Mouse (Mus musculus) limb, embryonic 13.5 days (tissue): ENCODE data around the gene Ndufs6. TPM values are rescaled to one million over a fixed set of nuclear protein-coding genes. Genes with fewer than 3 reads are reported as not detected.

ENCODE experiments used
- ATAC-seq: fragments of 200-750 bp; cut with Nextera tagmentation; 2 replicates; pipeline ENCODE4 v1.8.0; 2017; ENCODE audit warnings: low read depth, moderate number of reproducible peaks, moderate TSS enrichment; ENCODE audit not compliant: low FRiP score
- H3K27ac ChIP-seq: fragments of 300-500 bp; sonication (generic); 2 replicates; pipeline ENCODE4 v1.5.1; 2015; ENCODE audit warnings: inconsistent platforms, mild to moderate bottlenecking, moderate library complexity
- H3K27me3 ChIP-seq: fragments of 300-500 bp; sonication (generic); 2 replicates; pipeline ENCODE4 v1.6.1; 2015; ENCODE audit warnings: mild to moderate bottlenecking, inconsistent platforms
- H3K36me3 ChIP-seq: fragments of 300-500 bp; sonication (generic); 2 replicates; pipeline ENCODE4 v1.6.1; 2015; ENCODE audit warnings: inconsistent platforms, mild to moderate bottlenecking, moderate library complexity
- H3K4me1 ChIP-seq: fragments of 300-500 bp; sonication (generic); 2 replicates; pipeline ENCODE4 v1.6.1; 2015; ENCODE audit warnings: inconsistent platforms
- H3K4me2 ChIP-seq: fragments of 300-500 bp; sonication (generic); replicated peaks from 2 replicates; pipeline ENCODE4 v1.6.1; 2015; ENCODE audit warnings: inconsistent platforms, mild to moderate bottlenecking, moderate library complexity
- H3K4me3 ChIP-seq: fragments of 300-500 bp; sonication (generic); 2 replicates; pipeline ENCODE4 v1.5.1; 2015; ENCODE audit warnings: moderate library complexity, mild to moderate bottlenecking, inconsistent platforms
- H3K9ac ChIP-seq: fragments of 300-500 bp; sonication (generic); 2 replicates; pipeline ENCODE4 v1.6.1; 2015; ENCODE audit warnings: mild to moderate bottlenecking, inconsistent platforms
- H3K9me3 ChIP-seq: fragments of 300-500 bp; sonication (generic); 2 replicates; pipeline ENCODE4 v1.6.1; 2016; ENCODE audit warnings: inconsistent platforms
- WGBS: fragments of 180-500 bp; shearing (Covaris S2); methylation state at CpG from one replicate; pipeline ENCODE4 v1.1.7; 2015; 5-methylcytosine and 5-hydroxymethylcytosine counted together
- polyA plus RNA-seq: library from polyadenylated mRNA; unstranded; fragments of >200 nt; fragmentation: Nextera tagmentation; extraction: Ambion mirVana; gene quantifications from 2 replicates; pipeline ENCODE4 v1.2.1, GENCODE M21; 2015

Gene Ndufs6
- polyA plus RNA-seq, 1 experiment from 2014 or later = 367 TPM

GRCm38 (mm10) chr13:73345102-73345890, 17.0 kb upstream of the Ndufs6 start:
- Histone ChIP-seq H3K4me1 (no peaks in the 10 kb centered on the region), H3K9me3 (no peaks in the 10 kb centered on the region), H3K36me3 (no peaks in the 10 kb centered on the region), H3K9ac (no peak overlapping the region), H3K27me3 (no peaks in the 10 kb centered on the region), H3K4me2 (no peak overlapping the region), H3K4me3 (no peak overlapping the region), H3K27ac (no peak overlapping the region)
- WGBS = 72% methylated on average over 9 of the region's 9 CpGs
- ATAC-seq = no peak

- H3K4me1 ChIP-seq = peaks cover 2% of the 10 kb centered on the region
- no peak for ATAC-seq
- H3K9ac ChIP-seq = no peak overlapping the region
- H3K27me3 ChIP-seq = no peaks in the 10 kb centered on the region
- no peaks in the 10 kb centered on the region for H3K9me3 ChIP-seq
- H3K4me2 ChIP-seq = no peak overlapping the region
- no peak overlapping the region for H3K27ac ChIP-seq
- WGBS = 32% methylated on average over 7 of the region's 7 CpGs
- no peak overlapping the region for H3K4me3 ChIP-seq
- no peaks in the 10 kb centered on the region for H3K36me3 ChIP-seq
Measured at GRCm38 (mm10) chr13:73336753-73337152, 8.4 kb upstream of the Ndufs6 start.

- H3K36me3 ChIP-seq = no peaks in the 10 kb centered on the region; the same call in 1 of the 2 replicates
- H3K4me2 ChIP-seq = peak overlapping the region; percentile 96
- H3K4me3 ChIP-seq = peak overlapping the region; percentile 83
- H3K4me1 ChIP-seq = peaks cover 23% of the 10 kb centered on the region
- no peak for ATAC-seq
- H3K9me3 ChIP-seq = no peaks in the 10 kb centered on the region
- H3K27me3 ChIP-seq = no peaks in the 10 kb centered on the region
- 78% methylated on average over 3 of the region's 3 CpGs for WGBS
- no peak overlapping the region for H3K27ac ChIP-seq
- peak overlapping the region; percentile 88 for H3K9ac ChIP-seq
Measured at GRCm38 (mm10) chr13:73331736-73332135, 3.4 kb upstream of the Ndufs6 start.

- Histone ChIP-seq H3K4me2 (peak overlapping the region; percentile 96), H3K36me3 (peaks cover 8% of the 10 kb centered on the region), H3K27me3 (no peaks in the 10 kb centered on the region), H3K4me3 (peak overlapping the region; percentile 83), H3K27ac (peak overlapping the region; percentile 39; the same call in 1 of the 2 replicates), H3K9ac (peak overlapping the region; percentile 88), H3K9me3 (no peaks in the 10 kb centered on the region), H3K4me1 (peaks cover 23% of the 10 kb centered on the region)
- WGBS = under 1% methylated on average over 42 of the region's 42 CpGs
- ATAC-seq = peak; percentile 90
Measured at GRCm38 (mm10) chr13:73330844-73331501, 2.6 kb upstream of the Ndufs6 start.

GRCm38 (mm10) chr13:73323406-73323805, 4.9 kb downstream of the Ndufs6 start:
- no peak overlapping the region for H3K27ac ChIP-seq
- H3K36me3 ChIP-seq = peaks cover 82% of the 10 kb centered on the region
- 0 out of 2 replicates have a peak, but pooled peaks cover 5% of the 10 kb centered on the region for H3K9me3 ChIP-seq
- H3K4me2 ChIP-seq = no peak overlapping the region
- no peaks in the 10 kb centered on the region for H3K27me3 ChIP-seq
- no peak overlapping the region for H3K4me3 ChIP-seq
- WGBS = 91% methylated on average over 4 of the region's 4 CpGs
- no peak overlapping the region for H3K9ac ChIP-seq
- ATAC-seq = no peak
- peaks cover 10% of the 10 kb centered on the region for H3K4me1 ChIP-seq

- 89% methylated on average over 10 of the region's 10 CpGs for WGBS
- H3K4me1 ChIP-seq = peaks cover 7% of the 10 kb centered on the region
- no peak overlapping the region for H3K9ac ChIP-seq
- H3K27ac ChIP-seq = no peak overlapping the region
- H3K36me3 ChIP-seq = peaks cover 90% of the 10 kb centered on the region
- H3K4me3 ChIP-seq = no peak overlapping the region
- no peaks in the 10 kb centered on the region for H3K27me3 ChIP-seq
- peaks cover 10% of the 10 kb centered on the region for H3K9me3 ChIP-seq
- no peak overlapping the region for H3K4me2 ChIP-seq
- no peak for ATAC-seq
Measured at GRCm38 (mm10) chr13:73322626-73323025, 5.7 kb downstream of the Ndufs6 start.

GRCm38 (mm10) chr13:73320048-73320447, 8.3 kb downstream of the Ndufs6 start:
- WGBS = 96% methylated on average over 4 of the region's 4 CpGs
- H3K27ac ChIP-seq = no peak overlapping the region
- ATAC-seq = no peak
- no peak overlapping the region for H3K9ac ChIP-seq
- H3K36me3 ChIP-seq = peaks cover 88% of the 10 kb centered on the region
- H3K9me3 ChIP-seq = peaks cover 19% of the 10 kb centered on the region
- no peaks in the 10 kb centered on the region for H3K4me1 ChIP-seq
- H3K4me3 ChIP-seq = no peak overlapping the region
- H3K4me2 ChIP-seq = no peak overlapping the region
- no peaks in the 10 kb centered on the region for H3K27me3 ChIP-seq

- Histone ChIP-seq H3K4me1 (no peaks in the 10 kb centered on the region), H3K27me3 (peaks cover 10% of the 10 kb centered on the region; the same call in 1 of the 2 replicates), H3K27ac (no peak overlapping the region), H3K4me3 (no peak overlapping the region), H3K4me2 (no peak overlapping the region), H3K36me3 (no peaks in the 10 kb centered on the region), H3K9me3 (no peaks in the 10 kb centered on the region), H3K9ac (no peak overlapping the region)
- ATAC-seq = no peak
- WGBS = 17% methylated on average over 8 of the region's 8 CpGs
Measured at GRCm38 (mm10) chr13:73310183-73310929, 18.0 kb downstream of the Ndufs6 start.

GRCm38 (mm10) chr13:73306430-73306829, 21.9 kb downstream of the Ndufs6 start:
- Histone ChIP-seq H3K9me3 (no peaks in the 10 kb centered on the region), H3K27me3 (peaks cover 10% of the 10 kb centered on the region; the same call in 1 of the 2 replicates), H3K4me1 (no peaks in the 10 kb centered on the region), H3K27ac (no peak overlapping the region), H3K4me3 (no peak overlapping the region), H3K9ac (no peak overlapping the region), H3K36me3 (no peaks in the 10 kb centered on the region), H3K4me2 (no peak overlapping the region)
- WGBS = 46% methylated on average over 4 of the region's 4 CpGs
- no peak; the same call in 1 of the 2 replicates for ATAC-seq

GRCm38 (mm10) chr13:73306085-73306410, 22.3 kb downstream of the Ndufs6 start:
- no peak overlapping the region for H3K9ac ChIP-seq
- H3K9me3 ChIP-seq = no peaks in the 10 kb centered on the region
- no peak overlapping the region for H3K4me3 ChIP-seq
- H3K4me2 ChIP-seq = no peak overlapping the region
- 41% methylated on average over 4 of the region's 4 CpGs for WGBS
- H3K27me3 ChIP-seq = peaks cover 10% of the 10 kb centered on the region; the same call in 1 of the 2 replicates
- H3K4me1 ChIP-seq = no peaks in the 10 kb centered on the region
- no peak for ATAC-seq
- no peaks in the 10 kb centered on the region for H3K36me3 ChIP-seq
- no peak overlapping the region for H3K27ac ChIP-seq

- H3K27me3 ChIP-seq = peaks cover 10% of the 10 kb centered on the region; the same call in 1 of the 2 replicates
- no peak for ATAC-seq
- WGBS = 48% methylated on average over 8 of the region's 8 CpGs
Measured at GRCm38 (mm10) chr13:73305398-73306084, 22.8 kb downstream of the Ndufs6 start.

More at GRCm38 (mm10) chr13:73305398-73306084, 22.8 kb downstream of the Ndufs6 start:
- H3K36me3 ChIP-seq = no peaks in the 10 kb centered on the region
- no peaks in the 10 kb centered on the region for H3K4me1 ChIP-seq
- H3K9me3 ChIP-seq = no peaks in the 10 kb centered on the region
- H3K4me3 ChIP-seq = no peak overlapping the region
- H3K4me2 ChIP-seq = no peak overlapping the region
- H3K27ac ChIP-seq = no peak overlapping the region
- no peak overlapping the region for H3K9ac ChIP-seq
